Mouse (Mus musculus): ENCODE data around the gene Atp6v0a2. TPM values are rescaled to one million over a fixed set of nuclear protein-coding genes. Genes with fewer than 3 reads are reported as not detected.

Atp6v0a2 gene
- polyA plus RNA-seq, 1 experiment from 2014 or later = 37.3 TPM

DNA sequence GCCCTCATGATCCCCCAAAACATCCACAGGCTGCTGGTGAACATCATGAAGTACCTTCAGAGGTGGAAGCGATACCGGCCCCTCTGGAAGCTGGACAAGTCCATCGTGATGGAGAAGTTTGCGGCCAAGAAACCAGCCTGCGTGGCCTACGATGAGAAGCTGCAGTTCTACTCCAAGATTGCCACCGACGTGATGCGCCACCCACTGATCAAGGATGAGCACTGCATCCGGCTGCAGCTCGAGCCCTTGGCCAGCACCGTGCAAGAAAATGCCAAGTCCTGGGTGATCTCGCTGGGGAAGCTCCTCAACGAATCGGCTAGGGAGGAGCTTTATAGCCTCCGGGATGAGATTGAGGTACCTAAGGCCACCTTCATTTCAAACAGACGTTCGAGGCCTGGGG, 132.6 kb downstream of the Atp6v0a2 start:
- H3K4me1 ChIP-seq (replicated peaks; ENCODE audit: control insufficient read depth, insufficient read depth, low read length) = no peaks in the 10 kb centered on the region
- no peak overlapping the region for H3K4me2 ChIP-seq (replicated peaks)
- H3K9me3 ChIP-seq (ENCODE audit: control insufficient read depth, low read length) = no peaks in the 10 kb centered on the region
- no peak overlapping the region for H3K9ac ChIP-seq
- no peak overlapping the region for H3K27ac ChIP-seq
- no peaks in the 10 kb centered on the region for H3K27me3 ChIP-seq (ENCODE audit: control insufficient read depth, insufficient read depth, low read length)
- DNase-seq (ENCODE audit: low spot score) (no peak), ATAC-seq (ENCODE audit: low FRiP score) (no peak)
- no peaks in the 10 kb centered on the region for H3K36me3 ChIP-seq (replicated peaks; ENCODE audit: control insufficient read depth, insufficient read depth)
- H3K4me3 ChIP-seq (replicated peaks; ENCODE audit: low read length) = no peak overlapping the region
- 68% methylated on average over 18 of the region's 18 CpGs for WGBS

DNA sequence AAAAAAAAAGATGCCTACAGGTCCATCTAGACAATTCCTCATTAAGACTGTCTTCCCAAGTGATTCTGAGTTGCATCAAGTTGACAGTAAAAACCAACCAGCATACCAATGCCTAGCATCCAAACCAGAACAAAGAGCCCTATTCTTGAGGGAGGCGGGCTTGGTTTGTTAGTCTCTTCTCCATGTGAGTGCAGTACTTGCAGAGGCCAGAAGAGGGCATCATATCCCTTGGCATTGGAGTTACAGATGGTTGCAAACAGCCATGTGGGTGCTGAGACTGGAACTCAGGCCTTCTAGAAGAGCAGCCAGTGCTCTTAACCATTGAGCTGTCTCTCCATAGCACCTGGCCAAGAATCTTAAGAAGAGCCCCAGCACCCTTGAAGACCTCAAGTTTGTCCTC, 133.4 kb downstream of the Atp6v0a2 start:
- Histone ChIP-seq H3K4me3 (replicated peaks; ENCODE audit: low read length) (no peak overlapping the region), H3K4me2 (replicated peaks) (no peak overlapping the region), H3K9me3 (ENCODE audit: control insufficient read depth, low read length) (no peaks in the 10 kb centered on the region), H3K4me1 (replicated peaks; ENCODE audit: control insufficient read depth, insufficient read depth, low read length) (no peaks in the 10 kb centered on the region), H3K36me3 (replicated peaks; ENCODE audit: control insufficient read depth, insufficient read depth) (no peaks in the 10 kb centered on the region), H3K9ac (no peak overlapping the region), H3K27me3 (ENCODE audit: control insufficient read depth, insufficient read depth, low read length) (no peaks in the 10 kb centered on the region), H3K27ac (no peak overlapping the region)
- DNase-seq (ENCODE audit: low spot score) = no peak
- no peak for ATAC-seq (ENCODE audit: low FRiP score)
- WGBS = 96% methylated on average over 1 of the region's 1 CpGs

Other genes starting within 250 kb of the Atp6v0a2 start
- 87.6 and 89.3 TPM in 2 replicates for gene Sbno1, start 202.6 kb upstream of the Atp6v0a2 start, polyA plus RNA-seq (2014; fragmentation: Nextera tagmentation; extraction: Ambion mirVana)
- 23.1 and 23.2 TPM in 2 replicates for gene Kmt5a, start 188.6 kb upstream of the Atp6v0a2 start, polyA plus RNA-seq (2014; fragmentation: Nextera tagmentation; extraction: Ambion mirVana)
- 28.5 and 29.7 TPM in 2 replicates for gene Rilpl2, start 150.2 kb upstream of the Atp6v0a2 start, polyA plus RNA-seq (2014; fragmentation: Nextera tagmentation; extraction: Ambion mirVana)
- 8.5 and 9.0 TPM in 2 replicates for gene Snrnp35, start 145.4 kb upstream of the Atp6v0a2 start, polyA plus RNA-seq (2014; fragmentation: Nextera tagmentation; extraction: Ambion mirVana)
- 13.2 and 15.2 TPM in 2 replicates for gene Rilpl1, start 97.2 kb upstream of the Atp6v0a2 start, polyA plus RNA-seq (2014; fragmentation: Nextera tagmentation; extraction: Ambion mirVana)
- gene Tmed2, start 87.9 kb upstream of the Atp6v0a2 start, polyA plus RNA-seq (2014; fragmentation: Nextera tagmentation; extraction: Ambion mirVana) = 354 and 374 TPM in 2 replicates
- gene Ddx55, start 75.7 kb upstream of the Atp6v0a2 start, polyA plus RNA-seq (2014; fragmentation: Nextera tagmentation; extraction: Ambion mirVana) = 18.8 and 22.7 TPM in 2 replicates
- 67.8 TPM in 2 replicates for gene Eif2b1, start 49.4 kb upstream of the Atp6v0a2 start, polyA plus RNA-seq (2014; fragmentation: Nextera tagmentation; extraction: Ambion mirVana)
- 40.7 and 48.0 TPM in 2 replicates for gene Gtf2h3, start 49.4 kb upstream of the Atp6v0a2 start, polyA plus RNA-seq (2014; fragmentation: Nextera tagmentation; extraction: Ambion mirVana)
- 0.09 and 0.24 TPM in 2 replicates for gene Dnah10, start 96.5 kb downstream of the Atp6v0a2 start, polyA plus RNA-seq (2014; fragmentation: Nextera tagmentation; extraction: Ambion mirVana)
- 39.4 and 45.2 TPM in 2 replicates for gene Ccdc92, start 233.8 kb downstream of the Atp6v0a2 start, polyA plus RNA-seq (2014; fragmentation: Nextera tagmentation; extraction: Ambion mirVana)
- gene Zfp664, start 234.1 kb downstream of the Atp6v0a2 start, polyA plus RNA-seq (2014; fragmentation: Nextera tagmentation; extraction: Ambion mirVana) = 76.3 and 76.8 TPM in 2 replicates